Mouse (Mus musculus) CH12.LX (cell line): ENCODE measurements at regions not wholly inside any gene's neighbourhood (a gene's known extent, or its start where the extent isn't known, plus 50 kb on each side); places are given as distances from the start of the nearest gene placed in this dataset.

Experiments used
- DNase-seq: peaks from one replicate; pipeline ENCODE4 v3.0.0-alpha.2; 2013; ENCODE audit errors: extremely low read depth
- H3K27ac ChIP-seq: 2 replicates; pipeline ENCODE4 v1.5.1; 2012; ENCODE audit warnings: low read depth, mild to moderate bottlenecking, control low read depth, moderate library complexity; ENCODE audit not compliant: insufficient read depth
- H3K27me3 ChIP-seq: replicated peaks from 2 replicates; pipeline ENCODE3; 2012; ENCODE audit warnings: inconsistent platforms
- H3K36me3 ChIP-seq, 2 experiments: replicated peaks in 1 of 2; 2 replicates each; pipeline versions ENCODE3 to v1.6.1; 2012; ENCODE audit warnings: inconsistent platforms in 1 of 2, low read length in 1 of 2, mild to moderate bottlenecking in 1 of 2, mixed read lengths in 1 of 2, moderate library complexity in 1 of 2; ENCODE audit not compliant: control insufficient read depth in 1 of 2, insufficient read depth in 1 of 2
- H3K4me1 ChIP-seq, 2 experiments: 2 replicates each; pipeline ENCODE4 v1.6.1; 2012; ENCODE audit warnings: inconsistent platforms in 1 of 2, moderate library complexity in 1 of 2; ENCODE audit not compliant: insufficient read depth in 2 of 2, control insufficient read depth in 1 of 2
- H3K4me2 ChIP-seq: 2 replicates; pipeline ENCODE4 v1.6.1; 2012; ENCODE audit warnings: low read depth, mild to moderate bottlenecking, control low read depth; ENCODE audit not compliant: poor library complexity, insufficient read depth, severe bottlenecking
- H3K4me3 ChIP-seq, 3 experiments: fragments of 150-350 bp in 1 of 3; sonication (generic) in 1 of 3; replicated peaks in 1 of 3; 2 replicates each; pipeline versions ENCODE3 to v1.5.1; 2011 to 2012; ENCODE audit warnings: low read depth in 2 of 3, low read length in 2 of 3, mild to moderate bottlenecking in 2 of 3, moderate library complexity in 2 of 3, control low read depth in 1 of 3, improper control_type of control experiment in 1 of 3, inconsistent platforms in 1 of 3, mixed read lengths in 1 of 3; ENCODE audit not compliant: poor library complexity in 1 of 3
- H3K79me2 ChIP-seq: replicated peaks from 2 replicates; pipeline ENCODE4 v1.6.1; 2012; ENCODE audit warnings: mild to moderate bottlenecking, moderate library complexity; ENCODE audit not compliant: control insufficient read depth, poor library complexity, insufficient read depth, severe bottlenecking; ENCODE audit errors: extremely low read depth
- H3K9ac ChIP-seq: 2 replicates; pipeline ENCODE4 v1.6.1; 2012; ENCODE audit warnings: low read depth, mild to moderate bottlenecking, control low read depth, moderate library complexity; ENCODE audit not compliant: insufficient read depth
- H3K9me3 ChIP-seq: replicated peaks from 2 replicates; pipeline ENCODE3; 2012; ENCODE audit warnings: low read length, inconsistent platforms, mixed read lengths
- BHLHE40 ChIP-seq: IDR thresholded peaks from 2 replicates; pipeline ENCODE4 v1.6.1; 2011; ENCODE audit warnings: mild to moderate bottlenecking, low read depth, low read length, improper control_type of control experiment
- CHD2 ChIP-seq: IDR thresholded peaks from 2 replicates; pipeline ENCODE4 v1.6.1; 2011; ENCODE audit warnings: low read length, improper control_type of control experiment
- CTCF ChIP-seq, 2 experiments: IDR thresholded peaks in 1 of 2; conservative IDR thresholded peaks in 1 of 2; 2 replicates each; pipeline ENCODE4 v1.5.1; 2011 to 2012; ENCODE audit warnings: low read depth in 2 of 2, low read length in 2 of 2, improper control_type of control experiment in 1 of 2, inconsistent platforms in 1 of 2, mild to moderate bottlenecking in 1 of 2, moderate library complexity in 1 of 2
- E2F4 ChIP-seq: IDR thresholded peaks from 2 replicates; pipeline ENCODE4 v1.6.1; 2011; ENCODE audit warnings: low read depth, low read length, improper control_type of control experiment; ENCODE audit not compliant: insufficient replicate concordance
- ELF1 ChIP-seq: IDR thresholded peaks from 2 replicates; pipeline ENCODE4 v1.6.1; 2014; ENCODE audit warnings: low read depth, mild to moderate bottlenecking, inconsistent platforms, low read length, improper control_type of control experiment
- EP300 ChIP-seq: IDR thresholded peaks from 2 replicates; pipeline ENCODE4 v1.6.1; 2011; ENCODE audit warnings: low read length, improper control_type of control experiment
- ETS1 ChIP-seq: conservative IDR thresholded peaks from 2 replicates; pipeline ENCODE4 v1.6.1; 2012; ENCODE audit warnings: low read depth, mild to moderate bottlenecking, inconsistent platforms, low read length, improper control_type of control experiment, moderate library complexity
- HCFC1 ChIP-seq: IDR thresholded peaks from 2 replicates; pipeline ENCODE4 v1.6.1; 2012; ENCODE audit warnings: low read depth, mild to moderate bottlenecking, inconsistent platforms, low read length, improper control_type of control experiment
- IRF4 ChIP-seq: IDR thresholded peaks from 2 replicates; pipeline ENCODE4 v1.6.1; 2014; ENCODE audit warnings: low read depth, mild to moderate bottlenecking, inconsistent platforms, low read length, improper control_type of control experiment
- JUND ChIP-seq: conservative IDR thresholded peaks from 2 replicates; pipeline ENCODE4 v1.6.1; 2011; ENCODE audit warnings: low read depth, low read length, improper control_type of control experiment
- KAT2A ChIP-seq: IDR thresholded peaks from 2 replicates; pipeline ENCODE4 v1.6.1; 2012; ENCODE audit warnings: low read length, improper control_type of control experiment, inconsistent platforms; ENCODE audit not compliant: insufficient replicate concordance
- MAFK ChIP-seq: IDR thresholded peaks from 2 replicates; pipeline ENCODE4 v1.6.1; 2011; ENCODE audit warnings: low read length, improper control_type of control experiment; ENCODE audit not compliant: insufficient replicate concordance
- MAX ChIP-seq: IDR thresholded peaks from 2 replicates; pipeline ENCODE4 v1.6.1; 2011; ENCODE audit warnings: low read length, improper control_type of control experiment
- MAZ ChIP-seq: IDR thresholded peaks from 2 replicates; pipeline ENCODE4 v1.6.1; 2012; ENCODE audit warnings: low read depth, mild to moderate bottlenecking, inconsistent platforms, low read length, improper control_type of control experiment, moderate library complexity
- MEF2A ChIP-seq: IDR thresholded peaks from 2 replicates; pipeline ENCODE4 v1.6.1; 2014; ENCODE audit warnings: low read depth, mild to moderate bottlenecking, inconsistent platforms, low read length, improper control_type of control experiment, borderline replicate concordance
- MXI1 ChIP-seq: IDR thresholded peaks from 2 replicates; pipeline ENCODE4 v1.6.1; 2011; ENCODE audit warnings: mild to moderate bottlenecking, low read depth, low read length, improper control_type of control experiment
- MYC ChIP-seq: IDR thresholded peaks from 2 replicates; pipeline ENCODE4 v1.6.1; 2011; ENCODE audit warnings: low read depth, mild to moderate bottlenecking, improper control_type of control experiment, low read length
- NELFE ChIP-seq: IDR thresholded peaks from 2 replicates; pipeline ENCODE4 v1.6.1; 2011; ENCODE audit warnings: low read depth, low read length, improper control_type of control experiment
- POLR2A ChIP-seq: IDR thresholded peaks from 2 replicates; pipeline ENCODE4 v1.6.1; 2011; ENCODE audit warnings: low read depth, mild to moderate bottlenecking, improper control_type of control experiment, low read length
- RAD21 ChIP-seq: IDR thresholded peaks from 2 replicates; pipeline ENCODE4 v1.6.1; 2011; ENCODE audit warnings: low read depth, mild to moderate bottlenecking, low read length, improper control_type of control experiment, moderate library complexity
- SIN3A ChIP-seq: IDR thresholded peaks from 2 replicates; pipeline ENCODE4 v1.6.1; 2012; ENCODE audit warnings: low read length, improper control_type of control experiment, inconsistent platforms
- TBP ChIP-seq: conservative IDR thresholded peaks from 2 replicates; pipeline ENCODE4 v1.6.1; 2011; ENCODE audit warnings: low read depth, low read length, improper control_type of control experiment
- TCF12 ChIP-seq: IDR thresholded peaks from 2 replicates; pipeline ENCODE4 v1.6.1; 2014; ENCODE audit warnings: low read depth, mild to moderate bottlenecking, inconsistent platforms, low read length, improper control_type of control experiment
- UBTF ChIP-seq: IDR thresholded peaks from 2 replicates; pipeline ENCODE4 v1.6.1; 2012; ENCODE audit warnings: low read depth, mild to moderate bottlenecking, inconsistent platforms, low read length, improper control_type of control experiment, moderate library complexity
- USF1 ChIP-seq: IDR thresholded peaks from 2 replicates; pipeline ENCODE4 v1.6.1; 2014; ENCODE audit warnings: low read depth, mild to moderate bottlenecking, inconsistent platforms, low read length, improper control_type of control experiment
- USF2 ChIP-seq: conservative IDR thresholded peaks from 2 replicates; pipeline ENCODE4 v1.6.1; 2011; ENCODE audit warnings: low read depth, low read length, improper control_type of control experiment
- ZMIZ1 ChIP-seq: IDR thresholded peaks from 2 replicates; pipeline ENCODE4 v1.6.1; 2012; ENCODE audit warnings: low read depth, mild to moderate bottlenecking, inconsistent platforms, low read length, improper control_type of control experiment
- ZNF384 ChIP-seq: IDR thresholded peaks from 2 replicates; pipeline ENCODE4 v1.6.1; 2012; ENCODE audit warnings: low read depth, low read length, improper control_type of control experiment, inconsistent platforms
- dilution Hi-C: fragments of 300-500 bp; cut with MboI; formaldehyde crosslinking; loops from 2 replicates; pipeline ENCODE4 v1.14.3; 2020; ENCODE audit warnings: low sequenced_read_pairs; ENCODE audit not compliant: extremely low pct_unique_long_range_greater_than_20kb, extremely low pct_ligation_motif_present
- in situ Hi-C: fragments of 300-500 bp; cut with MboI; formaldehyde crosslinking; loops from 3 replicates; pipeline ENCODE4 v1.14.3; 2019; ENCODE audit warnings: low sequenced_read_pairs, low pct_ligation_motif_present, low pct_unique_long_range_greater_than_20kb, mixed read lengths

- dilution Hi-C loops (no loop called here), in situ Hi-C loops (no loop called here)
- H3K4me1 ChIP-seq = peaks cover 10 to 28% of the 10 kb centered on the region in 2 experiments; a peak in 3 of 4 replicates
- H3K27ac ChIP-seq = no peak overlapping the region
- peaks cover 3% of the 10 kb centered on the region for H3K9me3 ChIP-seq
- H3K9ac ChIP-seq = no peak overlapping the region
- DNase-seq = no peak
- H3K79me2 ChIP-seq = no peaks in the 10 kb centered on the region
- H3K4me2 ChIP-seq = no peak overlapping the region
- H3K4me3 ChIP-seq = no peak overlapping the region
- no peaks in the 10 kb centered on the region for H3K27me3 ChIP-seq
- no peaks in the 10 kb centered on the region for H3K36me3 ChIP-seq
- TF ChIP-seq CTCF (conservative IDR thresholded peaks at IDR 0.05 in 1 of 2, IDR thresholded peaks at IDR 0.05 in 1 of 2; ENCODE audit: low read depth in 2 of 2, low read length in 2 of 2) (no peak), MAFK (no peak), NELFE (no peak), POLR2A (no peak), ELF1 (no peak), HCFC1 (no peak), SIN3A (no peak), MYC (no peak), ETS1 (no peak), MXI1 (no peak), USF2 (no peak), BHLHE40 (no peak)
Measured at GRCm38 (mm10) chr7:67454458-67454857, 81.8 kb upstream of the Mef2a start.

- dilution Hi-C loops (no loop called here), in situ Hi-C loops (no loop called here)
- Histone ChIP-seq H3K27ac (peak overlapping the region; percentile 65; the same call in 1 of the 2 replicates), H3K4me2 (peak overlapping the region; percentile 77), H3K9ac (peak overlapping the region; percentile 70), H3K79me2 (no peaks in the 10 kb centered on the region), H3K36me3 (no peaks in the 10 kb centered on the region), H3K4me1 (peaks cover 10 to 25% of the 10 kb centered on the region in 2 experiments; a peak in 3 of 4 replicates), H3K9me3 (peaks cover 15% of the 10 kb centered on the region), H3K4me3 (peak overlapping the region; percentile 2 to 38 (median 34)), H3K27me3 (no peaks in the 10 kb centered on the region)
- TF ChIP-seq KAT2A (0 out of 2 replicates have a peak, but pooled peaks have one; percentile 63), EP300 (peak; percentile 74), MEF2A (peak; percentile 84), TBP (peak; percentile 68; the same call in 1 of the 2 replicates), ZNF384 (no peak), BHLHE40 (peak; percentile 41; the same call in 1 of the 2 replicates), TCF12 (peak; percentile 74), MAZ (peak; percentile 61; the same call in 1 of the 2 replicates), IRF4 (peak; percentile 86), POLR2A (peak; percentile 63), MXI1 (no peak), HCFC1 (peak; percentile 73), E2F4 (0 out of 2 replicates have a peak, but pooled peaks have one; percentile 51), ELF1 (peak; percentile 87), UBTF (no peak), CHD2 (peak; percentile 45; the same call in 1 of the 2 replicates), ETS1 (peak; percentile 68), RAD21 (no peak; the same call in none of the 2 replicates), JUND (peak; percentile 60), MYC (peak; percentile 61; the same call in 1 of the 2 replicates), ZMIZ1 (peak; percentile 46; the same call in 1 of the 2 replicates), SIN3A (peak; percentile 14; the same call in 1 of the 2 replicates), MAX (peak; percentile 71), USF1 (no peak)
- peak; percentile 92 for DNase-seq
Measured at GRCm38 (mm10) chr7:67451157-67451793, 78.6 kb upstream of the Mef2a start.
